Mouse (Mus musculus) left cerebral cortex, adult 18-20 months (tissue): Measurements from ENCODE around the gene Cald1. TPM values are rescaled to one million over a fixed set of nuclear protein-coding genes. Genes with fewer than 3 reads are reported as not detected.

Experiments
- DNase-seq, 2 experiments: peaks; one replicate each; pipeline ENCODE4 v3.0.0; 2021 to 2022; ENCODE audit warnings: low spot score in 2 of 2, mixed read lengths in 1 of 2
- long read RNA-seq, 2 experiments: library from polyadenylated mRNA; stranded (forward); transcript quantifications; one replicate each; pipeline ENCODE4 v2.0.0; 2021
- total RNA-seq, 2 experiments: library from RNA; stranded (reverse); gene quantifications; 2 replicates each; pipeline ENCODE4 v1.2.3; 2021

Gene Cald1
- 10 to 100 TPM; 22.1 to 24.6 TPM for total RNA-seq
- long read RNA-seq, experiment 1, full-length matches to known transcripts: 10 of 22 reads
- long read RNA-seq, experiment 1, partial matches to known transcripts: 3 of 22 reads
- long read RNA-seq, experiment 1, other reads (novel, unspliced or antisense): 9 of 22 reads
- long read RNA-seq, experiment 2, full-length matches to known transcripts: 2 of 8 reads
- long read RNA-seq, experiment 2, partial matches to known transcripts: 1 of 8 reads
- long read RNA-seq, experiment 2, other reads (novel, unspliced or antisense): 5 of 8 reads

GRCm38 (mm10) chr6:34598121-34599065, at the start of gene Cald1:
Gene Cald1 (plus strand): TSS chr6:34598500.
- no peak for DNase-seq

GRCm38 (mm10) chr6:34549017-34549416, 49.3 kb upstream of the Cald1 start:
- DNase-seq: peak; percentile 20 to 33

- DNase-seq: no peak
Measured at GRCm38 (mm10) chr6:34552489-34553157, 45.7 kb upstream of the Cald1 start.

- no peak for DNase-seq
Measured at GRCm38 (mm10) chr6:34554291-34554997, 43.9 kb upstream of the Cald1 start.

GRCm38 (mm10) chr6:34559521-34559920, 38.8 kb upstream of the Cald1 start:
- DNase-seq: no peak

GRCm38 (mm10) chr6:34565176-34565880, 33.0 kb upstream of the Cald1 start:
- DNase-seq: no peak

GRCm38 (mm10) chr6:34567298-34567697, 31.0 kb upstream of the Cald1 start:
- DNase-seq: no peak

GRCm38 (mm10) chr6:34579504-34580068, 18.7 kb upstream of the Cald1 start:
- DNase-seq: no peak

- DNase-seq: no peak
Measured at GRCm38 (mm10) chr6:34583365-34583764, 14.9 kb upstream of the Cald1 start.

- peak; percentile 25 to 58 for DNase-seq
Measured at GRCm38 (mm10) chr6:34588066-34588465, 10.2 kb upstream of the Cald1 start.

- no peak for DNase-seq
Measured at GRCm38 (mm10) chr6:34590716-34591115, 7.6 kb upstream of the Cald1 start.

- DNase-seq: no peak
Measured at GRCm38 (mm10) chr6:34593353-34593752, 4.9 kb upstream of the Cald1 start.

- no peak for DNase-seq
Measured at GRCm38 (mm10) chr6:34597316-34597715, 984 bp upstream of the Cald1 start.

- DNase-seq: no peak
Measured at GRCm38 (mm10) chr6:34599171-34599570, 871 bp downstream of the Cald1 start.

- no peak for DNase-seq
Measured at GRCm38 (mm10) chr6:34599631-34600111, 1.4 kb downstream of the Cald1 start.

- DNase-seq: no peak
Measured at GRCm38 (mm10) chr6:34600850-34601249, 2.5 kb downstream of the Cald1 start.

- DNase-seq: no peak
Measured at GRCm38 (mm10) chr6:34602091-34602490, 3.8 kb downstream of the Cald1 start.

- no peak for DNase-seq
Measured at GRCm38 (mm10) chr6:34606407-34606806, 8.1 kb downstream of the Cald1 start.

- DNase-seq: no peak
Measured at GRCm38 (mm10) chr6:34608603-34609002, 10.3 kb downstream of the Cald1 start.
